Mouse (Mus musculus) MEL (cell line): ENCODE results near the gene Olfr467. TPM values are rescaled to one million over a fixed set of nuclear protein-coding genes. Genes with fewer than 3 reads are reported as not detected.
"Not testable (repeated sequence)": the region's sequence is repeated elsewhere in the genome, so short reads cannot be mapped to it uniquely, and the experiment has no call there.

Experiments used
- DNase-seq: peaks from one replicate; pipeline ENCODE4 v3.0.0; 2011; ENCODE audit warnings: low read depth, low spot score
- H3K27ac ChIP-seq: 2 replicates; pipeline ENCODE4 v1.5.1; 2012; ENCODE audit warnings: low read depth, mild to moderate bottlenecking, control low read depth, low read length, moderate library complexity; ENCODE audit not compliant: control insufficient read depth
- H3K27me3 ChIP-seq, 2 experiments: fragments of 150-350 bp in 1 of 2; sonication (generic) in 1 of 2; 2 replicates each; pipeline ENCODE4 v1.6.1; 2012; ENCODE audit warnings: low read length in 2 of 2, mild to moderate bottlenecking in 2 of 2, improper control_type of control experiment in 1 of 2, moderate library complexity in 1 of 2; ENCODE audit not compliant: insufficient read depth in 2 of 2, control insufficient read depth in 1 of 2
- H3K36me3 ChIP-seq, 2 experiments: 2 replicates each; pipeline ENCODE4 v1.6.1; 2012 to 2014; ENCODE audit warnings: low read length in 2 of 2, improper control_type of control experiment in 1 of 2, inconsistent platforms in 1 of 2, mild to moderate bottlenecking in 1 of 2; ENCODE audit not compliant: insufficient read depth in 2 of 2, control insufficient read depth in 1 of 2
- H3K4me1 ChIP-seq, 2 experiments: fragments of 150-350 bp in 1 of 2; sonication (generic) in 1 of 2; 2 replicates each; pipeline ENCODE4 v1.6.1; 2012; ENCODE audit warnings: low read length in 2 of 2, improper control_type of control experiment in 1 of 2, mild to moderate bottlenecking in 1 of 2; ENCODE audit not compliant: insufficient read depth in 2 of 2, control insufficient read depth in 1 of 2
- H3K4me3 ChIP-seq, 2 experiments: fragments of 150-350 bp in 1 of 2; sonication (generic) in 1 of 2; 2 replicates each; pipeline ENCODE4 v1.5.1; 2012; ENCODE audit warnings: low read depth in 2 of 2, low read length in 2 of 2, mild to moderate bottlenecking in 2 of 2, moderate library complexity in 2 of 2, control low read depth in 1 of 2, improper control_type of control experiment in 1 of 2; ENCODE audit not compliant: control insufficient read depth in 1 of 2, insufficient read depth in 1 of 2
- H3K79me2 ChIP-seq: 2 replicates; pipeline ENCODE4 v1.6.1; 2012; ENCODE audit warnings: mild to moderate bottlenecking, low read length, moderate library complexity; ENCODE audit not compliant: control insufficient read depth, poor library complexity, insufficient read depth
- H3K9ac ChIP-seq: 2 replicates; pipeline ENCODE4 v1.6.1; 2012; ENCODE audit warnings: low read depth, mild to moderate bottlenecking, control low read depth, low read length, moderate library complexity; ENCODE audit not compliant: control insufficient read depth, poor library complexity, severe bottlenecking
- H3K9me3 ChIP-seq: fragments of 150-350 bp; sonication (generic); replicated peaks from 2 replicates; pipeline ENCODE4 v1.6.1; 2012; ENCODE audit warnings: mild to moderate bottlenecking, low read length, improper control_type of control experiment, moderate library complexity; ENCODE audit not compliant: insufficient read depth
- CTCF ChIP-seq, 3 experiments: IDR thresholded peaks in 2 of 3; conservative IDR thresholded peaks in 1 of 3; 2 replicates each; pipeline ENCODE4 v1.5.1; 2011 to 2012; ENCODE audit warnings: low read length in 3 of 3, low read depth in 2 of 3, mild to moderate bottlenecking in 2 of 3, improper control_type of control experiment in 1 of 3, inconsistent platforms in 1 of 3, mixed read lengths in 1 of 3, moderate library complexity in 1 of 3; ENCODE audit not compliant: control insufficient read depth in 1 of 3, insufficient read depth in 1 of 3, poor library complexity in 1 of 3, severe bottlenecking in 1 of 3
- EP300 ChIP-seq, 2 experiments: IDR thresholded peaks; 2 replicates each; pipeline ENCODE4 v1.6.1; 2011; ENCODE audit warnings: improper control_type of control experiment in 2 of 2, low read length in 2 of 2, low read depth in 1 of 2, mild to moderate bottlenecking in 1 of 2
- GATA1 ChIP-seq: IDR thresholded peaks from 2 replicates; pipeline ENCODE4 v1.6.1; 2011; ENCODE audit warnings: low read depth, low read length, improper control_type of control experiment
- JUND ChIP-seq: IDR thresholded peaks from 2 replicates; pipeline ENCODE4 v1.6.1; 2011; ENCODE audit warnings: low read depth, mild to moderate bottlenecking, improper control_type of control experiment, low read length
- MEF2A ChIP-seq: IDR thresholded peaks from 2 replicates; pipeline ENCODE4 v1.6.1; 2014; ENCODE audit warnings: low read depth, mild to moderate bottlenecking, inconsistent platforms, low read length, improper control_type of control experiment; ENCODE audit not compliant: poor library complexity, insufficient replicate concordance, severe bottlenecking; ENCODE audit errors: extremely low read depth
- MXI1 ChIP-seq: IDR thresholded peaks from 2 replicates; pipeline ENCODE4 v1.6.1; 2011; ENCODE audit warnings: mild to moderate bottlenecking, low read depth, low read length, improper control_type of control experiment
- POLR2AphosphoS5 ChIP-seq: IDR thresholded peaks from 2 replicates; pipeline ENCODE4 v1.6.1; 2012; ENCODE audit warnings: low read depth, borderline replicate concordance, mild to moderate bottlenecking, inconsistent platforms, low read length, moderate library complexity, mixed read lengths
- TBP ChIP-seq: IDR thresholded peaks from 2 replicates; pipeline ENCODE4 v1.8.0; 2011; ENCODE audit warnings: low read depth, low read length, improper control_type of control experiment
- TCF12 ChIP-seq: IDR thresholded peaks from 2 replicates; pipeline ENCODE4 v1.6.1; 2014; ENCODE audit warnings: low read depth, mild to moderate bottlenecking, inconsistent platforms, low read length, improper control_type of control experiment, moderate library complexity
- UBTF ChIP-seq: IDR thresholded peaks from 2 replicates; pipeline ENCODE4 v1.6.1; 2012; ENCODE audit warnings: low read depth, mild to moderate bottlenecking, inconsistent platforms, low read length, improper control_type of control experiment, moderate library complexity, borderline replicate concordance; ENCODE audit not compliant: insufficient read depth
- ZNF384 ChIP-seq: IDR thresholded peaks from 2 replicates; pipeline ENCODE4 v1.6.1; 2012; ENCODE audit warnings: low read depth, mild to moderate bottlenecking, inconsistent platforms, low read length, improper control_type of control experiment
- polyA plus RNA-seq, 2 experiments: library from polyadenylated mRNA; stranded (reverse) in 1 of 2; unstranded in 1 of 2; fragments of >175 nt in 1 of 2; fragments of >200 nt in 1 of 2; gene quantifications; 2 replicates each; pipeline versions ENCODE4 v1.2.1 to v1.2.4; 2012; ENCODE audit warnings: low replicate concordance in 2 of 2, low read depth in 1 of 2; ENCODE audit not compliant: insufficient read length in 2 of 2, insufficient read depth in 1 of 2, missing spikeins in 1 of 2
- total RNA-seq: library from RNA; depleted of rRNA; stranded (reverse); fragments of 300-350 nt; gene quantifications from 2 replicates; pipeline ENCODE4 v1.2.3, GENCODE M21; 2012

The Olfr467 gene
- total and polyA plus RNA-seq, 3 experiments = not detected

DNA sequence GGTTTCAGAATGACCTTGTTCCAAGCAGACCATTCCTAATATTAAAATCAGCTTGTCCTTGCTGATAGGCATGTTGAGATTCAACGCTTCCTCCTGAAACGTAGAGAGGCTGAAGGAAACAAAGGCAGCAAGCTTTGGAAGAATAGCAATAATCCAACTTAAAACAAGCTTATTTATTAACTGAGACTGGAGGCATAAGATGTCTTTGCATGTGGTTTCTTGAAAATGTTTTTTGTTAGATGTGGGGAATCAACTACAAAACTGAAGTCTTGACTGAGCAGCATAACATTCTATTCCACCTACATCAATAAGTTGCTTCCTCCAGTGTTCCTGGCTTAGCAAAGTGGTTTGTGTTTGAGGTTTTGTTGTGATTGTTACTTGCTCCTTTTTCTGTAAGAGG is 11.0 kb upstream of the Olfr467 start, which contains the start of gene Ovch2 (continued):
- no peak for TF ChIP-seq GATA1
- no peak for TF ChIP-seq TBP
- TF ChIP-seq POLR2AphosphoS5 = no peak
- no peak for TF ChIP-seq TCF12
- no peak for TF ChIP-seq EP300 (IDR thresholded peaks at IDR 0.05; ENCODE audit: low read depth in 1 of 2, low read length in 2 of 2)
- TF ChIP-seq, all 39 proteins: peak for 0

DNA sequence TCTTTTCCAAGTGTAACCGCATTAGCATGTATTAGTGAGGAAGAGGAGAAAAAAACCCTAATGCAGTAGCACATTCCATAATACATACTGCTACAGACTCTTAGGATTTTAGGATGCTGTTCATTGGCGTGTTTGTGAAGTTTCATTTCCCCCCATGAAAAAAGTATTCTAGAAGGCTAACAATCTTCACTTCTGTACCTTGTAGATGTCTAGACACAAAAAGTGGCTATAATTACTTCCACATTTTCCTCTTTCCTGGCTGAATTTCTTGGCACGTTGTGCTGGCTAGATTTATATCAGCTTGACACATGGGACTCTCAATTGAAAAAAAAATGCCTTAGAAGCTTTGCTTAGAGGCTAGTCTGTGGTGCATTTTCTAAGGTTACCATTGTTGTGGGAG is 9.9 kb upstream of the Olfr467 start:
- H3K4me1 ChIP-seq = no peaks in the 10 kb centered on the region
- H3K4me3 ChIP-seq = no peak overlapping the region
- no peak overlapping the region for H3K27ac ChIP-seq
- H3K79me2 ChIP-seq = no peaks in the 10 kb centered on the region
- no peaks in the 10 kb centered on the region for H3K27me3 ChIP-seq
- no peak for DNase-seq
- TF ChIP-seq ZNF384 = no peak
- TF ChIP-seq MXI1 = no peak
- no peak for TF ChIP-seq MEF2A
- TF ChIP-seq UBTF = no peak
- TF ChIP-seq JUND = no peak
- H3K9me3 ChIP-seq = no peaks in the 10 kb centered on the region
- H3K36me3 ChIP-seq = no peaks in the 10 kb centered on the region
- H3K9ac ChIP-seq = no peak overlapping the region

DNA sequence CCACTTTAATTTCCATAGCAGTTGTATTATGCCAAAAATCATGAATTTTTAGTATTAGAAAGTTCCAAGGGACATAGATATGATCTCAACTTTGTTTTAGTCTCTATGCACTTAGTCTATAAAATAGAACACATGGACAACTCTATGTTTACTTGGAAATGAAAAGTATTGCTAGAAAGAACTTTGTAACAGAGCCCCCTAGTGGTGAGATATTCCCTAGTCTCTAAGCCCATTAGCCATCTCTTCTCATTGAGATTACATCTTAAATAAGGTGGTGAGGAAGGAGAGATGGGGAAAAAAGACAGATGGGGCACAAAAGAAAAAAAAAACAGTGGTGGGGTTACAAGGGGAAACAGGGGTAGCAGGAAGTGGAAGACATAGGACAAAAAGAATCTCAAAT is 7.4 kb downstream of the Olfr467 start:
- peak; percentile 12 for DNase-seq
- no peaks in the 10 kb centered on the region for H3K79me2 ChIP-seq
- no peaks in the 10 kb centered on the region for H3K4me1 ChIP-seq
- no peak overlapping the region for H3K27ac ChIP-seq
- H3K9ac ChIP-seq = no peak overlapping the region
- H3K27me3 ChIP-seq = no peaks in the 10 kb centered on the region
- no peaks in the 10 kb centered on the region for H3K36me3 ChIP-seq
- H3K4me3 ChIP-seq = no peak overlapping the region
- TF ChIP-seq TBP (no peak), CTCF (IDR thresholded peaks at IDR 0.05 in 2 of 3, conservative IDR thresholded peaks at IDR 0.05 in 1 of 3; ENCODE audit: control insufficient read depth in 1 of 3, insufficient read depth in 1 of 3, low read depth in 2 of 3, low read length in 3 of 3, poor library complexity in 1 of 3, severe bottlenecking in 1 of 3) (peak in 1 of 3 experiments; percentile 14; a peak in 1 of 6 replicates)
- H3K9me3 ChIP-seq = no peaks in the 10 kb centered on the region

DNA sequence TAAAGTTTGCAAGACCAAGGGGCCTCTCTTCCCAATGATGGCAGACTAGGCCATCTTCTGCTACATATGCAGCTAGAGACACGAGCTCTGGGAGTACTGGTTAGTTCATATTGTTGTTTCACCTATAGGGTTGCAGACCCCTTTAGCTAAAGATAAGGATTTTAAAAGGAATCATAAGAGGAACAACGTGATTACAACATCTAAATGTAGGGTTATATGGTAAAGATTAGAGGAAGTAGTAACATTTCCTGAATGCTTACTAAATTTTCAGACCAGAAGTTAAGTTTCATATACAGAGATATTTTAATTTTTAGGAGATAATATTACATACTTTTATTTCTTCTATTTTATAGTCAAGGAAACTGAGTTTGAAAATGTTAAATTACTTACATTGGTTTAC is 11.8 kb downstream of the Olfr467 start:
- H3K9me3 ChIP-seq, H3K36me3 ChIP-seq, H3K27me3 ChIP-seq, H3K4me3 ChIP-seq, DNase-seq, H3K9ac ChIP-seq, H3K4me1 ChIP-seq, H3K27ac ChIP-seq, H3K79me2 ChIP-seq: not testable (repeated sequence)

DNA sequence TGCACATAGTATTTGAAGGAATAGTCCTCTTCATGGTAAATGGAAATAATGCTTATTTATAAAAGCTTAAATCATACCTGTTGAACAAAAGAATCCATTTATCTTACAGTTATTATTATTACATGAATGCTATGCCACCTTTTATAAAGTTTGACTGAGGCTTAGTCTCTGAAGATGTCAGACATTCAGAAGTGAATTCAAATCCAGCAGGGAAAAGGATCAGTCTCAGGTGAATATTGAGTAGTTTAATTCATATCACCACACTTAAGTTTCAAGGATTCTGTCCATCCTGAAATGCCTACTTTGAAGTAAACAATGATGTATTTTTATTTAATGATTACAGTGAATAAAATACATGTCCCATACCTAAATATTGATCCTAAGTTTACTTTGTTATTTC is 13.4 kb downstream of the Olfr467 start, which contains the start of gene Olfr469:
Olfr469 (minus strand) TSS at position 101 of the 400 bp plus-strand sequence.
- H3K36me3 ChIP-seq = not testable (repeated sequence)

More for the DNA sequence above, 13.4 kb downstream of the Olfr467 start, which contains the start of gene Olfr469:
- H3K27ac ChIP-seq, H3K9me3 ChIP-seq, H3K9ac ChIP-seq, H3K4me3 ChIP-seq, H3K79me2 ChIP-seq, H3K4me1 ChIP-seq, H3K27me3 ChIP-seq, DNase-seq: not testable (repeated sequence)
